Mouse (Mus musculus): ENCODE measurements around the gene Tyw1. TPM values are rescaled to one million over a fixed set of nuclear protein-coding genes. Genes with fewer than 3 reads are reported as not detected.

Gene Tyw1
- polyA plus RNA-seq, 1 experiment from 2014 or later, result 26.4 TPM

- Histone ChIP-seq H3K9ac (replicated peaks; ENCODE audit: low read length) (no peak overlapping the region), H3K36me3 (ENCODE audit: control insufficient read depth, insufficient read depth, low read length) (0 out of 2 replicates have a peak, but pooled peaks cover 6% of the 10 kb centered on the region), H3K4me1 (ENCODE audit: control insufficient read depth, insufficient read depth, low read length) (no peaks in the 10 kb centered on the region), H3K4me2 (ENCODE audit: low read length) (no peak overlapping the region), H3K9me3 (ENCODE audit: control insufficient read depth, low read length) (no peaks in the 10 kb centered on the region), H3K27me3 (ENCODE audit: control insufficient read depth, insufficient read depth, low read length) (no peaks in the 10 kb centered on the region), H3K27ac (replicated peaks; ENCODE audit: low read depth, low read length) (no peak overlapping the region), H3K4me3 (replicated peaks; ENCODE audit: low read depth, low read length) (no peak overlapping the region)
- no peak for DNase-seq
- WGBS, result 94% methylated on average over 7 of the region's 7 CpGs
- no peak for ATAC-seq (ENCODE audit: low FRiP score, low TSS enrichment)
Measured at GRCm38 (mm10) chr5:130310827-130311226, 55.4 kb downstream of the Tyw1 start.

- H3K9ac ChIP-seq (replicated peaks; ENCODE audit: low read length), result no peak overlapping the region
- DNase-seq (no peak), ATAC-seq (ENCODE audit: low FRiP score, low TSS enrichment) (no peak)
- no peaks in the 10 kb centered on the region for H3K27me3 ChIP-seq (ENCODE audit: control insufficient read depth, insufficient read depth, low read length)
- H3K36me3 ChIP-seq (ENCODE audit: control insufficient read depth, insufficient read depth, low read length), result peaks cover 9% of the 10 kb centered on the region
- H3K4me3 ChIP-seq (replicated peaks; ENCODE audit: low read depth, low read length), result no peak overlapping the region
- no peak overlapping the region for H3K4me2 ChIP-seq (ENCODE audit: low read length)
- H3K4me1 ChIP-seq (ENCODE audit: control insufficient read depth, insufficient read depth, low read length), result no peaks in the 10 kb centered on the region
- no peaks in the 10 kb centered on the region for H3K9me3 ChIP-seq (ENCODE audit: control insufficient read depth, low read length)
- 86% methylated on average over 3 of the region's 3 CpGs for WGBS
- no peak overlapping the region for H3K27ac ChIP-seq (replicated peaks; ENCODE audit: low read depth, low read length)
Measured at GRCm38 (mm10) chr5:130313488-130313887, 58.1 kb downstream of the Tyw1 start.

GRCm38 (mm10) chr5:130314926-130315325 is 59.5 kb downstream of the Tyw1 start:
- no peaks in the 10 kb centered on the region for H3K27me3 ChIP-seq (ENCODE audit: control insufficient read depth, insufficient read depth, low read length)
- no peak for ATAC-seq (ENCODE audit: low FRiP score, low TSS enrichment)

GRCm38 (mm10) chr5:130316321-130316720 is 60.9 kb downstream of the Tyw1 start:
- no peak overlapping the region for H3K4me2 ChIP-seq (ENCODE audit: low read length)

More at GRCm38 (mm10) chr5:130314926-130315325, 59.5 kb downstream of the Tyw1 start:
- Histone ChIP-seq H3K27ac (replicated peaks; ENCODE audit: low read depth, low read length) (no peak overlapping the region), H3K9ac (replicated peaks; ENCODE audit: low read length) (no peak overlapping the region), H3K4me1 (ENCODE audit: control insufficient read depth, insufficient read depth, low read length) (no peaks in the 10 kb centered on the region), H3K4me2 (ENCODE audit: low read length) (no peak overlapping the region), H3K36me3 (ENCODE audit: control insufficient read depth, insufficient read depth, low read length) (peaks cover 9% of the 10 kb centered on the region), H3K4me3 (replicated peaks; ENCODE audit: low read depth, low read length) (no peak overlapping the region), H3K9me3 (ENCODE audit: control insufficient read depth, low read length) (no peaks in the 10 kb centered on the region)
- no peak for DNase-seq
- WGBS, result 98% methylated on average over 3 of the region's 3 CpGs

GRCm38 (mm10) chr5:130319783-130320182 is 64.4 kb downstream of the Tyw1 start:
- DNase-seq, result no peak
- Histone ChIP-seq H3K27me3 (ENCODE audit: control insufficient read depth, insufficient read depth, low read length) (no peaks in the 10 kb centered on the region), H3K36me3 (ENCODE audit: control insufficient read depth, insufficient read depth, low read length) (peaks cover 7% of the 10 kb centered on the region), H3K9me3 (ENCODE audit: control insufficient read depth, low read length) (no peaks in the 10 kb centered on the region), H3K4me1 (ENCODE audit: control insufficient read depth, insufficient read depth, low read length) (no peaks in the 10 kb centered on the region), H3K9ac (replicated peaks; ENCODE audit: low read length) (no peak overlapping the region), H3K4me3 (replicated peaks; ENCODE audit: low read depth, low read length) (no peak overlapping the region), H3K4me2 (ENCODE audit: low read length) (no peak overlapping the region), H3K27ac (replicated peaks; ENCODE audit: low read depth, low read length) (no peak overlapping the region)
- 95% methylated on average over 5 of the region's 5 CpGs for WGBS
- no peak for ATAC-seq (ENCODE audit: low FRiP score, low TSS enrichment)

More at GRCm38 (mm10) chr5:130316321-130316720, 60.9 kb downstream of the Tyw1 start:
- no peak overlapping the region for H3K9ac ChIP-seq (replicated peaks; ENCODE audit: low read length)
- peaks cover 7% of the 10 kb centered on the region for H3K36me3 ChIP-seq (ENCODE audit: control insufficient read depth, insufficient read depth, low read length)
- ATAC-seq (ENCODE audit: low FRiP score, low TSS enrichment), result no peak
- WGBS, result 91% methylated on average over 9 of the region's 9 CpGs
- DNase-seq, result no peak
- no peak overlapping the region for H3K4me3 ChIP-seq (replicated peaks; ENCODE audit: low read depth, low read length)
- no peaks in the 10 kb centered on the region for H3K9me3 ChIP-seq (ENCODE audit: control insufficient read depth, low read length)
- no peaks in the 10 kb centered on the region for H3K4me1 ChIP-seq (ENCODE audit: control insufficient read depth, insufficient read depth, low read length)
- H3K27me3 ChIP-seq (ENCODE audit: control insufficient read depth, insufficient read depth, low read length), result no peaks in the 10 kb centered on the region
- no peak overlapping the region for H3K27ac ChIP-seq (replicated peaks; ENCODE audit: low read depth, low read length)

- WGBS, result 85% methylated on average over 3 of the region's 3 CpGs
- Histone ChIP-seq H3K9me3 (ENCODE audit: control insufficient read depth, low read length) (no peaks in the 10 kb centered on the region), H3K4me2 (ENCODE audit: low read length) (no peak overlapping the region), H3K4me1 (ENCODE audit: control insufficient read depth, insufficient read depth, low read length) (no peaks in the 10 kb centered on the region), H3K36me3 (ENCODE audit: control insufficient read depth, insufficient read depth, low read length) (peaks cover 6% of the 10 kb centered on the region), H3K9ac (replicated peaks; ENCODE audit: low read length) (no peak overlapping the region), H3K27me3 (ENCODE audit: control insufficient read depth, insufficient read depth, low read length) (no peaks in the 10 kb centered on the region), H3K4me3 (replicated peaks; ENCODE audit: low read depth, low read length) (no peak overlapping the region), H3K27ac (replicated peaks; ENCODE audit: low read depth, low read length) (no peak overlapping the region)
- ATAC-seq (ENCODE audit: low FRiP score, low TSS enrichment), result no peak
- peak; percentile 69 for DNase-seq
Measured at GRCm38 (mm10) chr5:130320485-130320884, 65.1 kb downstream of the Tyw1 start.

- H3K4me3 ChIP-seq (replicated peaks; ENCODE audit: low read depth, low read length), result no peak overlapping the region
- ATAC-seq (ENCODE audit: low FRiP score, low TSS enrichment), result no peak
- H3K36me3 ChIP-seq (ENCODE audit: control insufficient read depth, insufficient read depth, low read length), result peaks cover 8% of the 10 kb centered on the region; the same call in 1 of the 2 replicates
- no peak overlapping the region for H3K4me2 ChIP-seq (ENCODE audit: low read length)
- 95% methylated on average over 8 of the region's 8 CpGs for WGBS
- H3K27me3 ChIP-seq (ENCODE audit: control insufficient read depth, insufficient read depth, low read length), result no peaks in the 10 kb centered on the region
- no peak overlapping the region for H3K9ac ChIP-seq (replicated peaks; ENCODE audit: low read length)
- no peaks in the 10 kb centered on the region for H3K9me3 ChIP-seq (ENCODE audit: control insufficient read depth, low read length)
- no peak overlapping the region for H3K27ac ChIP-seq (replicated peaks; ENCODE audit: low read depth, low read length)
- no peak for DNase-seq
- H3K4me1 ChIP-seq (ENCODE audit: control insufficient read depth, insufficient read depth, low read length), result no peaks in the 10 kb centered on the region
Measured at GRCm38 (mm10) chr5:130325486-130325885, 70.1 kb downstream of the Tyw1 start.

- H3K27me3 ChIP-seq (ENCODE audit: control insufficient read depth, insufficient read depth, low read length), result no peaks in the 10 kb centered on the region
- H3K4me1 ChIP-seq (ENCODE audit: control insufficient read depth, insufficient read depth, low read length), result no peaks in the 10 kb centered on the region
- H3K36me3 ChIP-seq (ENCODE audit: control insufficient read depth, insufficient read depth, low read length), result peaks cover 8% of the 10 kb centered on the region; the same call in 1 of the 2 replicates
- 88% methylated on average over 6 of the region's 6 CpGs for WGBS
- no peak overlapping the region for H3K4me2 ChIP-seq (ENCODE audit: low read length)
- no peaks in the 10 kb centered on the region for H3K9me3 ChIP-seq (ENCODE audit: control insufficient read depth, low read length)
- no peak overlapping the region for H3K9ac ChIP-seq (replicated peaks; ENCODE audit: low read length)
- DNase-seq (no peak), ATAC-seq (ENCODE audit: low FRiP score, low TSS enrichment) (no peak)
- H3K27ac ChIP-seq (replicated peaks; ENCODE audit: low read depth, low read length), result no peak overlapping the region
- H3K4me3 ChIP-seq (replicated peaks; ENCODE audit: low read depth, low read length), result no peak overlapping the region
Measured at GRCm38 (mm10) chr5:130327615-130328263, 72.3 kb downstream of the Tyw1 start.

- Histone ChIP-seq H3K36me3 (ENCODE audit: control insufficient read depth, insufficient read depth, low read length) (peaks cover 8% of the 10 kb centered on the region; the same call in 1 of the 2 replicates), H3K27ac (replicated peaks; ENCODE audit: low read depth, low read length) (no peak overlapping the region), H3K9ac (replicated peaks; ENCODE audit: low read length) (no peak overlapping the region), H3K4me2 (ENCODE audit: low read length) (no peak overlapping the region), H3K9me3 (ENCODE audit: control insufficient read depth, low read length) (no peaks in the 10 kb centered on the region), H3K4me3 (replicated peaks; ENCODE audit: low read depth, low read length) (no peak overlapping the region), H3K4me1 (ENCODE audit: control insufficient read depth, insufficient read depth, low read length) (no peaks in the 10 kb centered on the region), H3K27me3 (ENCODE audit: control insufficient read depth, insufficient read depth, low read length) (no peaks in the 10 kb centered on the region)
- DNase-seq (no peak), ATAC-seq (ENCODE audit: low FRiP score, low TSS enrichment) (no peak)
- 90% methylated on average over 9 of the region's 9 CpGs for WGBS
Measured at GRCm38 (mm10) chr5:130328366-130328765, 72.9 kb downstream of the Tyw1 start.

Measured in midbrain, embryonic 14.5 days (tissue).